Mouse (Mus musculus) layer of hippocampus, postnatal 36 days (tissue): ENCODE measurements around the gene Eif2ak1. TPM values are rescaled to one million over a fixed set of nuclear protein-coding genes. Genes with fewer than 3 reads are reported as not detected.

Experiments
- total RNA-seq, 2 experiments: library from RNA; stranded (reverse); gene quantifications; 2 replicates each; pipeline ENCODE4 v1.2.3; 2021

Eif2ak1 gene
- total RNA-seq, 2 experiments from 2014 or later = 42.3 to 43.4 TPM

Other genes starting within 250 kb of the Eif2ak1 start
- 10 to 100 TPM; 44.2 to 48.6 TPM for gene Cyth3, start 195.3 kb upstream of the Eif2ak1 start, total RNA-seq
- 10 to 100 TPM; 20.4 to 21.4 TPM for gene Usp42, start 85.5 kb upstream of the Eif2ak1 start, total RNA-seq
- not detected for gene Ankrd61, start 79.9 kb downstream of the Eif2ak1 start, total RNA-seq
- gene Aimp2, start 92.1 kb downstream of the Eif2ak1 start, total RNA-seq = 10 to 100 TPM; 29.2 to 34.9 TPM
- 10 to 100 TPM; 13.9 to 16.3 TPM for gene Pms2, start 92.2 kb downstream of the Eif2ak1 start, total RNA-seq
- 1 to 10 TPM; 1.2 to 2.6 TPM for gene Gm42421, start 110.4 kb downstream of the Eif2ak1 start, total RNA-seq
- 1 to 10 TPM; 2.1 to 3.0 TPM for gene Rsph10b, start 115.2 kb downstream of the Eif2ak1 start, total RNA-seq
- gene Ccz1, start 197.1 kb downstream of the Eif2ak1 start, total RNA-seq = 10 to 100 TPM; 32.4 to 36.9 TPM
- gene Ocm, start 208.9 kb downstream of the Eif2ak1 start, total RNA-seq = not detected